ENCODE assay signal across 22 mouse cellular contexts in genomic region chr15:69878511-69878910, GRCm38 (mm10).
A peak's percentile ranks its signal among the peaks of the same experiment; 100 is the strongest.
DNase-seq lines count a peak whose midpoint lies in the region; ATAC-seq lines count a peak whose summit lies in the region.
"Had no signal": no experiment of that assay in that cellular context is flagged by ENCODE, and none has a peak within 500 bp of the region (broad histone marks: within the 10 kb centered on the region; RNA-seq: fewer than 3 reads in every experiment).

No protein-coding gene starts in this region.

- H3K27me3 ChIP-seq in splenic B cell, adult 2 months (ENCODE audit: control insufficient read depth, insufficient read depth, low read length, poor library complexity, severe bottlenecking) = no peaks in the 10 kb centered on the region
- H3K27me3 ChIP-seq: embryonic facial prominence, embryonic 13.5 days; embryonic facial prominence, embryonic 15.5 days; forebrain, embryonic 13.5 days; forebrain, embryonic 15.5 days; Patski had no signal

- ATAC-seq in granulocyte monocyte progenitor cell, adult 5-6 weeks (replicated peaks; ENCODE audit: poor library complexity, severe bottlenecking) = peak; percentile 50; the same call in 1 of the 2 replicates
- ATAC-seq in erythroblast, adult 5-6 weeks (replicated peaks; ENCODE audit: low FRiP score, poor library complexity, severe bottlenecking) = no peak
- ATAC-seq: activated CD4-positive, CD25-positive, alpha-beta regulatory T cell, adult 4 months; forebrain, embryonic 13.5 days; forebrain, embryonic 15.5 days; forebrain, postnatal 0 days; Patski had no signal

- H3K36me3 ChIP-seq in splenic B cell, adult 2 months (ENCODE audit: control insufficient read depth, insufficient read depth, low read length, poor library complexity, severe bottlenecking) = no peaks in the 10 kb centered on the region
- H3K36me3 ChIP-seq: embryonic facial prominence, embryonic 13.5 days; embryonic facial prominence, embryonic 15.5 days; forebrain, embryonic 15.5 days had no signal

- peak; percentile 6 for DNase-seq in brain, adult 2 months (ENCODE audit: low read depth, low spot score)
- DNase-seq in splenic B cell, adult 2 months (ENCODE audit: low read depth, low spot score) = peak; percentile 4
- no peak for DNase-seq in layer of hippocampus, postnatal 10 days (ENCODE audit: low spot score in 2 of 2)
- no peak for DNase-seq in cerebellum, adult 9-11 months
- DNase-seq: adrenal gland, adult 8-10 months; adrenal gland, postnatal 14 days; adrenal gland, postnatal 36 days; cerebellum, adult 11 months; cerebellum, adult 18-20 months; cerebellum, adult 8-10 months; cerebellum, postnatal 10 days; cerebellum, postnatal 25 days; embryo, embryonic 11 days; forebrain, postnatal 0 days had no signal

Comparison
In these comparisons a context has a peak if more than half of its experiments do, and no peak if none do; other contexts are left out.
1. DNase-seq: peak in brain, adult 2 months (single experiment) and splenic B cell, adult 2 months (single experiment); none in layer of hippocampus, postnatal 10 days (0 of 2) and cerebellum, adult 9-11 months (single experiment).